Mouse (Mus musculus) liver, embryonic 14 days (tissue): ENCODE measurements around the gene Terb1. TPM values are rescaled to one million over a fixed set of nuclear protein-coding genes. Genes with fewer than 3 reads are reported as not detected.

ENCODE experiments used
- polyA plus RNA-seq: library from polyadenylated mRNA; depleted of rRNA; stranded (reverse); fragments of >200 nt; gene quantifications from 2 replicates; pipeline ENCODE4 v1.2.3, GENCODE M21; 2012; rRNA removed

Terb1 gene
- 0.01 and 0.02 TPM in 2 replicates for polyA plus RNA-seq

GRCm38 (mm10) chr8:104509061-104510006 is at the start of gene Terb1:
Gene Terb1 (minus strand): TSS chr8:104509910.

DNA sequence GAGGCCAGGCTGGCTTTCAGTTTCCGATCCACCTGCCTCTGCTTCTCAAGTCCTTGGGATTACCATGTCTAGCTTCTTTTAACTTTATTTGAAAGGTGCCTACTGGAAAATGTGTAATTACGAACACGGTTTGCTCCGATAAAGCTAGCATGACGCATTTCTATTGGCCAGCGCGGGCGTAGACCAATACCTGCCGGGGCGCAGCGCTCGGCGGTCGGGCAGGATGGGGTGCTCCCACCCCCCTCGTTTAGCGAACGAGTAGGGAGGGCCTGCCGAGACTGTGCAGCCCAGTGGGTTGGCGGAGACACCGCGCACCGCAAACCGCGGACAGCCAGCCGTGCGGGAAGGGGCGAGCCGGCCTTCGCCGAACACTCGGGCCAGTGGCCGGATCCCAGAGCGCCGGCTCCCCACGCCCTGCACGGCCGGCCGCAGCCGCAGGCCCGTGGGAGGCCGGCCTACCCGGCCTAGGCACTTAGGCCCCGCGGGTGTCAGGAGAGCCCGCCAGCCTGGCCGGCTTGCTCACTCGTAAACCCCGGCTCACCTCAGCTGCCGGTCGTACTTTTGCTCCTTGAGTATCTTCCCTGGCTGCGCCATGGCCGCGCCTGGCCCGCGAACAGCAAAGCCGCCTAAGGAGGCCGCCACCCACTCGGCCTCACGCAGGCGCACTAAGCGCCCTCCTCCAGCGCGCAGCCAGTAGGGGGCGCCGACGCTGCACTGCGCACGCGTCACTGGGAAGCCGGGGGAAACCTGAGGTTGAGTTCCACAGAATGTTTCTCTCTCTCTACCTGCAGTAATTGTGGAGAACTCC is 24.5 kb upstream of the Terb1 start, which contains the start of the genes Nae1 and Car7:
Gene Nae1 (minus strand): TSS at position 667 of the 808 bp plus-strand sequence.
Gene Car7 (plus strand): TSS at position 719 of the 808 bp plus-strand sequence.

DNA sequence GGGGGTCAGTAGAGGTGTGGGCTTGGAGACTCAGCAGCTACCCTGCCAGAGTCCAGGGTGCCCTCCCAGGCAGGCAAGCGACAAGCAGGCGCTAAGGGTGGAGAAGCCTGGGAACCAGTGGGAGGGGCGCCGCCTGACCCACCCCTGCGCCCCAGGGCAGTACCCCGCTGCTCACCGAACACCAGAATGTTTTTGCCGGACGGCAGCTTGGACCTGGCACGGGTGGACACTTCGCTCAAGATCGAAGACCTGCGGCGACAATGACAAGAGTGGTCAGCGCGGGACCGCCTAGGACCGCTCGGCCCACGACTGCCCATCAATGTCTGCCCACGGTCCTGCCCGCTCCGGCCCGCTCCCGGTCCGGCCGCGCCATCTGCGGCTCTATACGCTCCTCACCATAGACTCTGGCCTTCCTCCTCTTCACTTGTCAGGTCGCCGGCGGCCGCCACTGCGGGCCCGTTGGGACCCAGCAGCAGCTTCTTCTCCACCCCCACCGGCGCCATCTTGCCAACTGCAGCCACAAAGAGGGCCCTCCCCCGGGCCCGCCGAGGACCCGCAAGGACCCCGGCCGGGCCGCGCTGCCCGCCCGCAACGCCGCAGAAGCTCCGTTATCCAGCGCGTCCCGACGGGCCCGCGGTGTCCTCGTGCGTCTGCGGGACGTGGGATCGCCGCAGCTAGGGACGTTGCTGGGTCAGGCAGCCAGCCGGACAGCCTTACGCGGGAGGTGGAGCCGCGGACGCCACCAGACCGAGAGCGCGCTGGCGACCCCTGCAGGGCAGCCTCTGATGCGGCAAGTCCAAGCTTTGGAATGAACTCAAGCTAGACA is 67.2 kb downstream of the Terb1 start, which contains the start of gene Dync1li2:
Gene Dync1li2 (minus strand): TSS at position 749 of the 826 bp plus-strand sequence.

Other genes with a start within 250 kb of the Terb1 start
- gene Cmtm2a, start 216.7 kb downstream of the Terb1 start, polyA plus RNA-seq, result not detected in 2 replicates
- gene Gm45711, start 199.8 kb downstream of the Terb1 start, polyA plus RNA-seq, result not detected in 2 replicates
- not detected in 2 replicates for gene Cmtm1, start 199.8 kb downstream of the Terb1 start, polyA plus RNA-seq
- not detected in 2 replicates for gene Gm11020, start 188.3 kb downstream of the Terb1 start, polyA plus RNA-seq
- not detected in 2 replicates for gene Cmtm2b, start 187.7 kb downstream of the Terb1 start, polyA plus RNA-seq
- 11.8 and 14.0 TPM in 2 replicates for gene Cmtm3, start 170.5 kb downstream of the Terb1 start, polyA plus RNA-seq
- gene Cmtm4, start 114.1 kb downstream of the Terb1 start, polyA plus RNA-seq, result 1.7 and 2.1 TPM in 2 replicates
- gene Dync1li2, start 66.9 kb downstream of the Terb1 start, polyA plus RNA-seq, result 10.9 and 11.0 TPM in 2 replicates
- gene Nae1, start 24.7 kb upstream of the Terb1 start, polyA plus RNA-seq, result 26.9 and 27.7 TPM in 2 replicates
- 3.9 and 4.9 TPM in 2 replicates for gene Car7, start 24.8 kb upstream of the Terb1 start, polyA plus RNA-seq
- gene Pdp2, start 81.5 kb upstream of the Terb1 start, polyA plus RNA-seq, result 1.7 and 1.8 TPM in 2 replicates
- 0.02 and 0.05 TPM in 2 replicates for gene Cdh16, start 114.5 kb upstream of the Terb1 start, polyA plus RNA-seq
- 0.18 and 0.70 TPM in 2 replicates for gene Rrad, start 121.4 kb upstream of the Terb1 start, polyA plus RNA-seq
- gene Ciao2b, start 132.1 kb upstream of the Terb1 start, polyA plus RNA-seq, result 29.5 and 30.0 TPM in 2 replicates
- 9.7 and 11.7 TPM in 2 replicates for gene Ces2a, start 224.1 kb upstream of the Terb1 start, polyA plus RNA-seq